Mouse (Mus musculus): ENCODE measurements around the gene Clic6. TPM values are rescaled to one million over a fixed set of nuclear protein-coding genes. Genes with fewer than 3 reads are reported as not detected.

Clic6 gene
- polyA plus RNA-seq, 1 experiment from 2014 or later, result 2.7 TPM

GRCm38 (mm10) chr16:92464390-92464972 is 21.1 kb upstream of the Clic6 start:
- no peaks in the 10 kb centered on the region for H3K27me3 ChIP-seq (ENCODE audit: control insufficient read depth, insufficient read depth, low read depth, low read length)
- ATAC-seq, result no peak
- no peaks in the 10 kb centered on the region for H3K9me3 ChIP-seq (replicated peaks; ENCODE audit: control insufficient read depth, low read length, poor library complexity, severe bottlenecking)
- peak overlapping the region; percentile 76 for H3K4me2 ChIP-seq (ENCODE audit: low read length)
- H3K4me3 ChIP-seq (ENCODE audit: low read depth, low read length), result peak overlapping the region; percentile 98
- H3K9ac ChIP-seq (ENCODE audit: low read depth, low read length), result peak overlapping the region; percentile 89
- no peaks in the 10 kb centered on the region for H3K36me3 ChIP-seq (ENCODE audit: control insufficient read depth, insufficient read depth, low read length)
- 19% methylated on average over 14 of the region's 14 CpGs for WGBS
- H3K4me1 ChIP-seq (ENCODE audit: control insufficient read depth, insufficient read depth, low read length), result peaks cover 21% of the 10 kb centered on the region
- peak overlapping the region; percentile 82; the same call in 1 of the 2 replicates for H3K27ac ChIP-seq (ENCODE audit: low read length)

- peak overlapping the region; percentile 82 for H3K27ac ChIP-seq (ENCODE audit: low read length)
- ATAC-seq, result no peak
- WGBS, result 2% methylated on average over 10 of the region's 10 CpGs
- no peaks in the 10 kb centered on the region for H3K9me3 ChIP-seq (replicated peaks; ENCODE audit: control insufficient read depth, low read length, poor library complexity, severe bottlenecking)
- H3K9ac ChIP-seq (ENCODE audit: low read depth, low read length), result peak overlapping the region; percentile 89
- H3K4me2 ChIP-seq (ENCODE audit: low read length), result peak overlapping the region; percentile 76
- H3K27me3 ChIP-seq (ENCODE audit: control insufficient read depth, insufficient read depth, low read depth, low read length), result no peaks in the 10 kb centered on the region
- H3K4me3 ChIP-seq (ENCODE audit: low read depth, low read length), result peak overlapping the region; percentile 98
- H3K4me1 ChIP-seq (ENCODE audit: control insufficient read depth, insufficient read depth, low read length), result peaks cover 21% of the 10 kb centered on the region
- no peaks in the 10 kb centered on the region for H3K36me3 ChIP-seq (ENCODE audit: control insufficient read depth, insufficient read depth, low read length)
Measured at GRCm38 (mm10) chr16:92465226-92465625, 20.3 kb upstream of the Clic6 start.

DNA sequence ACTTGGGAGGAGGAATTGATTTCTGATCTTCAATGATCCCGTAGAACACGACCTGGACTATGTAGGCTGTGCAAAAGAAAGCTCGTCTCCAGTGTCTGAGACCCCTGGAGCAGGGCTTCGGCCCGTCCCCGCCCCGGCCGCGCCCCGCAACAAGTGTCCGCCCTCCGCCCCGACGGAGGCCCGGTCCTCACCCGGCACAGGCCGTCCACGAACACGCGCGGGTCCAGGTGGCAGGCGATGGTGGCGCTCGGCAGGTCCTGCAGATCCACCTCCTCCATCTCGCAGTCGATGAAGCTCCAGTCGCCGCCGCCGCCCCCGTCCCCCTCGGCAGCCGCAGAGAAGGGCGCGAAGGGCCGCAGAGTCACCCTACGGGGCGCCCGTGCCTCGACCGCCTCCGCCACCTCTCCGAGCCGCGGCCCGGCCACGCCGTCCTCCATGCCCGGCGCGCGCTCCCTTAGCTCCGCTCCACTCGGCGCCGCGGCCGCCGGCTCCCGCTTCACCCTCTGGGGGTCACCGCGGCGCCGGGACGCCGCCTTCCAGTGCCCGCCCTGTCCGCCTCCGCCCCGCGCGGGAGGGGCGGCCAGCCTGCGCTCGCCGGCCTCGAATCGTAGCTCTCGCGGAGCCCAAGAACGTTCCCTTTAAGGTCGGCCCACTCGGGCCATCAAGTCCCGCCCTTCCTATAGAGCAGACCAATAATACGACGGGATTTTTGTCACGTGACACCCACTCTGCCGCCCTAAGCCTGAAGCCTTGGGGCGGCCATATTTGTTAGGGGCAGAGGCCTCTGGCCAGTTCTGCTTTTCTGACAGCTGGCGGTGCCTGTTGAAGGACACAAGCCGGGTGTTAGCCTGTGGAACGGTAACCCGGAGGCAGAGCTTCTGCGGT is 19.7 kb upstream of the Clic6 start:
- no peaks in the 10 kb centered on the region for H3K9me3 ChIP-seq (replicated peaks; ENCODE audit: control insufficient read depth, low read length, poor library complexity, severe bottlenecking)
- WGBS, result under 1% methylated on average over 71 of the region's 94 CpGs
- peak overlapping the region; percentile 98 for H3K4me3 ChIP-seq (ENCODE audit: low read depth, low read length)
- H3K27ac ChIP-seq (ENCODE audit: low read length), result peak overlapping the region; percentile 82
- peak overlapping the region; percentile 89 for H3K9ac ChIP-seq (ENCODE audit: low read depth, low read length)
- H3K4me2 ChIP-seq (ENCODE audit: low read length), result peak overlapping the region; percentile 76
- H3K36me3 ChIP-seq (ENCODE audit: control insufficient read depth, insufficient read depth, low read length), result no peaks in the 10 kb centered on the region
- no peaks in the 10 kb centered on the region for H3K27me3 ChIP-seq (ENCODE audit: control insufficient read depth, insufficient read depth, low read depth, low read length)
- peaks cover 21% of the 10 kb centered on the region for H3K4me1 ChIP-seq (ENCODE audit: control insufficient read depth, insufficient read depth, low read length)
- peak; percentile 99 for ATAC-seq

DNA sequence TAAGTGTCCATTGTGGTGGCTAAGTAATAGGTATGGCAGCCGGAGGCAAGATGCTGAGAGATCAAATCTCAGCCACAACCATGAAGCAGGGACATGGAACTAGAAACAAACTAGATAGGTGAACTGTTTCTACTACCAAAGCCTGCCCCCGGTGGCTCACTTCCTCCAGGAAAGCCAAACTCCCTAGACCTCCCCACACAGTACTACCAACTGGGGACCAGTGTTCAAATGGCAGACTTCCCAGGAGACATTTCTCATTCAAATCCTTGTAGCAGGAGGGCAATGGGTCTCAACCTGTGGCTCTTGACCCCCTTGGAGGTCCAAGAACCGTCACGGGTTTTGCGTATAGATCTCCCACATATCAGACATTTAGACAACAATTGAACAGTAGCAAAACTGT is 18.5 kb upstream of the Clic6 start:
- H3K4me2 ChIP-seq (ENCODE audit: low read length), result no peak overlapping the region
- no peaks in the 10 kb centered on the region for H3K36me3 ChIP-seq (ENCODE audit: control insufficient read depth, insufficient read depth, low read length)
- H3K4me3 ChIP-seq (ENCODE audit: low read depth, low read length), result no peak overlapping the region
- H3K27ac ChIP-seq (ENCODE audit: low read length), result no peak overlapping the region
- H3K9me3 ChIP-seq (replicated peaks; ENCODE audit: control insufficient read depth, low read length, poor library complexity, severe bottlenecking), result no peaks in the 10 kb centered on the region
- H3K27me3 ChIP-seq (ENCODE audit: control insufficient read depth, insufficient read depth, low read depth, low read length), result no peaks in the 10 kb centered on the region
- no peak for ATAC-seq
- 72% methylated on average over 5 of the region's 5 CpGs for WGBS
- peaks cover 21% of the 10 kb centered on the region for H3K4me1 ChIP-seq (ENCODE audit: control insufficient read depth, insufficient read depth, low read length)
- no peak overlapping the region for H3K9ac ChIP-seq (ENCODE audit: low read depth, low read length)

DNA sequence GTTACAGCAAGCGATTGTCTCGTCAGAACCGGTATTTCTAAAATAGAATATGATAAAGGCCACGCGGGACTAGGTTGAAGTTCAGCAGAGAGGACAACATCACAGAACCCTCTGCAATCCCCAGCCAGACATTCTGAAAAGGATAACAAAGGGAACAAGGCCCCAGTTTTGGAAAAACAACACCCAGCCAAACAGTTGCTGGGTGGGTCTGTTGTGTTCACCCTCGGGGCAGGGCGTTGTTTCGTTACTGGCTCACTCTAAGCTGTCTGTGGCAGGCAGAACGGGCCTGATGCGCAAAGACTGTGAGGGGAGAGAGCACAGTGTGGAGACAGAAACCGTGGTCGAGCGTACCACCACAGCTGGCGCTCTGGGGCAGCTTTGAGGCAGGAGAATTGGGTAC is 17.1 kb upstream of the Clic6 start:
- no peaks in the 10 kb centered on the region for H3K36me3 ChIP-seq (ENCODE audit: control insufficient read depth, insufficient read depth, low read length)
- WGBS, result 81% methylated on average over 14 of the region's 14 CpGs

DNA sequence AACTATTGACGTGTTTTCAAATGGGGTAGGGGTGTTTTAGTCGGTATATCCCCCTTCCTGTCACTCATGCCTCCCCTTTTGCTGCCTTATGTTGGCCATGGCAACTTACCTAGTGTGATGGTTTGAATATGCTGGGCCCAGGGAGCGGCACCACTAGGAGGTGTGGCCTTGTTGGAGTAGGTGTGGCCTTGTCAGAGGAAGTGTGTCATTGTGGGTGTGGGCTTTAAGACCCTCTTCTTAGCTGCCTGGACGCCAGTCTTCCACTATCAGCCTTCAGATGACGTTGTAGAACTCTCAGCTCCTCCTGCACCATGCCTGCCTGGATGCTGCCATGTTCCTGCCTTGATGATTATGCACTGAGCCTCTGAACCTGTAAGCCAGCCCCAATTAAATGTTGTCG is 14.8 kb upstream of the Clic6 start, which contains the start of gene Rcan1:
Gene Rcan1 (minus strand): TSS at position 162 of the 400 bp plus-strand sequence.
- Histone ChIP-seq H3K9me3 (replicated peaks; ENCODE audit: control insufficient read depth, low read length, poor library complexity, severe bottlenecking) (no peaks in the 10 kb centered on the region), H3K4me2 (ENCODE audit: low read length) (no peak within 1 kb of the TSS), H3K9ac (ENCODE audit: low read depth, low read length) (no peak within 1 kb of the TSS), H3K36me3 (ENCODE audit: control insufficient read depth, insufficient read depth, low read length) (no peaks in the 10 kb centered on the region), H3K4me3 (ENCODE audit: low read depth, low read length) (no peak within 1 kb of the TSS), H3K27ac (ENCODE audit: low read length) (no peak within 1 kb of the TSS), H3K27me3 (ENCODE audit: control insufficient read depth, insufficient read depth, low read depth, low read length) (no peaks in the 10 kb centered on the region), H3K4me1 (ENCODE audit: control insufficient read depth, insufficient read depth, low read length) (no peaks in the 10 kb centered on the region)
- 79% methylated on average over 6 of the region's 6 CpGs for WGBS
- ATAC-seq, result no peak

More for the DNA sequence above, 17.1 kb upstream of the Clic6 start:
- Histone ChIP-seq H3K9me3 (replicated peaks; ENCODE audit: control insufficient read depth, low read length, poor library complexity, severe bottlenecking) (no peaks in the 10 kb centered on the region), H3K27me3 (ENCODE audit: control insufficient read depth, insufficient read depth, low read depth, low read length) (no peaks in the 10 kb centered on the region), H3K9ac (ENCODE audit: low read depth, low read length) (no peak overlapping the region), H3K4me1 (ENCODE audit: control insufficient read depth, insufficient read depth, low read length) (peaks cover 14% of the 10 kb centered on the region), H3K27ac (ENCODE audit: low read length) (no peak overlapping the region), H3K4me3 (ENCODE audit: low read depth, low read length) (no peak overlapping the region), H3K4me2 (ENCODE audit: low read length) (no peak overlapping the region)
- no peak for ATAC-seq

DNA sequence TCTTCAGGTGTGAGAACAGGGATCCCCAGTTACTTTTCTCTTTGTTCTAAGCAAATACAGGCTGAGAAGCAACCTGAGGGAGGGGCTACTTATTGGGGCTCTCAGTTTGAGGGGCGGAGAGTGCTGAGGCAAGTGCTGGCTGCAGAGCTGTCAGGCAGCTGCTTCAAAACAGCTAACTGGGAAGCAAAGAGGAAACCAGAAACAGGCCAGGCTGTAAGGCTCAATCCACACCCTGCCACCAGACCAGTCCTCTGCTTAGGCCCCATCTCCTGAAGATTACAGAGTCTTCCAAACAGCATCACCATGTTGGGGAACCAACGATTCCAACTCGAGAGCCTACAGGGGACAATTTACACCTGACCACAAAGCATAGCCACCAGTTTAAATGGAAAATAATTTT is 12.6 kb upstream of the Clic6 start:
- Histone ChIP-seq H3K27me3 (ENCODE audit: control insufficient read depth, insufficient read depth, low read depth, low read length) (0 out of 2 replicates have a peak, but pooled peaks cover 3% of the 10 kb centered on the region), H3K27ac (ENCODE audit: low read length) (no peak overlapping the region), H3K4me3 (ENCODE audit: low read depth, low read length) (no peak overlapping the region), H3K9me3 (replicated peaks; ENCODE audit: control insufficient read depth, low read length, poor library complexity, severe bottlenecking) (no peaks in the 10 kb centered on the region), H3K36me3 (ENCODE audit: control insufficient read depth, insufficient read depth, low read length) (no peaks in the 10 kb centered on the region), H3K4me2 (ENCODE audit: low read length) (no peak overlapping the region), H3K4me1 (ENCODE audit: control insufficient read depth, insufficient read depth, low read length) (no peaks in the 10 kb centered on the region), H3K9ac (ENCODE audit: low read depth, low read length) (no peak overlapping the region)
- no peak for ATAC-seq
- 81% methylated on average over 3 of the region's 3 CpGs for WGBS

DNA sequence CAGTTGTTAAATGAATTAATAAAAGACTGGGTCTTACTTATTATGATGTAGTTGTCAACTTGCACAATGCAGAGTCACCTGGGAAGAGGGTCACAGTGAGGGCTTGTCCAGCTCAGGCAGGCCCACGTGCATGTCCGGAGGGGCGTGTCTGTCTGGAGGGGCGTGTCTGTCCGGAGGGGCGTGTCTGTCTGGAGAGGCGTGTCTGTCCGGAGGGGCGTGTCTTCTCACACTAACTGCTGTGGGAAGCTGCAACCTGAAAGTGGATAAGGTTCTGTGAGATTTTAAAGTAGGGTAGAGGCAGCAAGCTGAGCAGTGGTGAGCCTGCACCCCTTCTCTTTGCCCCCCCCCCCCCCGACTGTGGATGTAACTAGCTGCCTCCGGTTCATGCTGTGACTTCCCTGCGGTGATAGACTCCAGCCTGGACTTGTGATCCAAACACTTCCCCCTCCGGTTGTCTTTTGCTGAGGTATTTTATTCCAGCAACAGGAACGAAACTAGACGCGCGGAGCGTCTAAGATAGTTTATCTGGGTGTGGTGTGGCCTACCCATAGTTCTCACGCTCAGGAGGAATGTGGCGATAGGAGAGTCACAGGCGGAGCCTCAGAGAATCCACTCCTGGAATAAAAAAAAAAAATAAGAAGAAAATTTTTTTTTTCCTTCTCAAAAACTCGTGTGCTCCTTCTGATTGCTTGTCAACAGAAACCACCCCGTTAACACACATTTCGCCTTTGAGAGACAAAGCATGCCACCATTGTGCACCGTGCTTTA is 10.3 kb upstream of the Clic6 start:
- no peak overlapping the region for H3K27ac ChIP-seq (ENCODE audit: low read length)
- no peak for ATAC-seq
- H3K27me3 ChIP-seq (ENCODE audit: control insufficient read depth, insufficient read depth, low read depth, low read length), result 0 out of 2 replicates have a peak, but pooled peaks cover 6% of the 10 kb centered on the region
- H3K9ac ChIP-seq (ENCODE audit: low read depth, low read length), result no peak overlapping the region
- no peak overlapping the region for H3K4me3 ChIP-seq (ENCODE audit: low read depth, low read length)
- no peaks in the 10 kb centered on the region for H3K36me3 ChIP-seq (ENCODE audit: control insufficient read depth, insufficient read depth, low read length)
- H3K4me2 ChIP-seq (ENCODE audit: low read length), result no peak overlapping the region
- WGBS, result 57% methylated on average over 25 of the region's 25 CpGs
- H3K4me1 ChIP-seq (ENCODE audit: control insufficient read depth, insufficient read depth, low read length), result 0 out of 2 replicates have a peak, but pooled peaks cover 3% of the 10 kb centered on the region
- H3K9me3 ChIP-seq (replicated peaks; ENCODE audit: control insufficient read depth, low read length, poor library complexity, severe bottlenecking), result no peaks in the 10 kb centered on the region
